10 mouse cellular contexts compared by ENCODE assay signal in genomic region chr4:57720869-57721361, GRCm38 (mm10). TPM values are rescaled to one million over a fixed set of nuclear protein-coding genes. Genes with fewer than 3 reads are reported as not detected.
DNase-seq lines count a peak whose midpoint lies in the region; ATAC-seq and TF ChIP-seq lines count a peak whose summit lies in the region.
"Had no signal": no experiment of that assay in that cellular context is flagged by ENCODE, and none has a peak within 500 bp of the region (broad histone marks: within the 10 kb centered on the region; RNA-seq: fewer than 3 reads in every experiment).

No protein-coding gene starts in this region.

- in situ Hi-C loops in CH12.LX (cut with MboI; ENCODE audit: low pct_ligation_motif_present, low pct_unique_long_range_greater_than_20kb, low sequenced_read_pairs), result no loop called here

- WGBS in heart, postnatal 0 days, result 51% methylated on average over 7 of the region's 7 CpGs

- H3K9ac ChIP-seq in heart, postnatal 0 days (replicated peaks; ENCODE audit: low read depth, low read length), result no peak overlapping the region
- no peak overlapping the region for H3K9ac ChIP-seq in CH12.LX (ENCODE audit: insufficient read depth, low read depth)
- H3K9ac ChIP-seq: lung, embryonic 15.5 days had no signal

- H3K4me1 ChIP-seq in heart, postnatal 0 days (ENCODE audit: control insufficient read depth, insufficient read depth), result 0 out of 2 replicates have a peak, but pooled peaks cover 4% of the 10 kb centered on the region
- H3K4me1 ChIP-seq in CH12.LX (ENCODE audit: control insufficient read depth in 1 of 2, insufficient read depth in 2 of 2), result peaks cover 13 to 50% of the 10 kb centered on the region in 2 experiments

- H3K27me3 ChIP-seq in heart, postnatal 0 days (ENCODE audit: control insufficient read depth, insufficient read depth, low read length), result no peaks in the 10 kb centered on the region
- no peaks in the 10 kb centered on the region for H3K27me3 ChIP-seq in CH12.LX (replicated peaks)
- H3K27me3 ChIP-seq: lung, embryonic 15.5 days had no signal

- DNase-seq in heart, postnatal 0 days (ENCODE audit: low spot score), result no peak
- no peak for DNase-seq in heart, postnatal 10 days
- peak; percentile 69 for DNase-seq in CH12.LX (ENCODE audit: extremely low read depth)
- DNase-seq in embryo, embryonic 11 days, result peak; percentile 62
- peak; percentile 16 to 65 for DNase-seq in lung, postnatal 4 days
- no peak for DNase-seq in left cerebral cortex, adult 9 months (ENCODE audit: low spot score in 2 of 2)
- DNase-seq in gastrocnemius, adult 2 months, result no peak
- DNase-seq in adrenal gland, postnatal 10 days, result no peak

- dilution Hi-C loops in CH12.LX (cut with MboI; ENCODE audit: extremely low pct_ligation_motif_present, extremely low pct_unique_long_range_greater_than_20kb, low sequenced_read_pairs), result no loop called here

- no peak overlapping the region for H3K4me3 ChIP-seq in heart, postnatal 0 days (ENCODE audit: low read depth, low read length)
- H3K4me3 ChIP-seq in CH12.LX (replicated peaks in 1 of 3; ENCODE audit: low read depth in 2 of 3, low read length in 2 of 3, poor library complexity in 1 of 3), result no peak overlapping the region
- H3K4me3 ChIP-seq in gastrocnemius, adult 2 months, result no peak overlapping the region
- H3K4me3 ChIP-seq: lung, embryonic 15.5 days had no signal

- TF ChIP-seq CTCF in heart, postnatal 0 days (IDR thresholded peaks at IDR 0.05; ENCODE audit: low read depth), result no peak
- TF ChIP-seq CTCF in CH12.LX (conservative IDR thresholded peaks at IDR 0.05 in 1 of 2, IDR thresholded peaks at IDR 0.05 in 1 of 2; ENCODE audit: low read depth in 2 of 2, low read length in 2 of 2), result no peak
- no peak for TF ChIP-seq CTCF in gastrocnemius, adult 2 months (IDR thresholded peaks at IDR 0.05)

- no peak overlapping the region for H3K4me2 ChIP-seq in heart, postnatal 0 days (ENCODE audit: low read depth, low read length)
- no peak overlapping the region for H3K4me2 ChIP-seq in CH12.LX (ENCODE audit: insufficient read depth, low read depth, poor library complexity, severe bottlenecking)
- H3K4me2 ChIP-seq: lung, embryonic 15.5 days had no signal

- no peak for ATAC-seq in heart, postnatal 0 days (ENCODE audit: insufficient read depth, low read depth)

- intact Hi-C loops in heart, postnatal 10 days (cut with DNase I), result no loop called here
- intact Hi-C loops in gastrocnemius, adult 2 months (cut with DNase I), result no loop called here

- no peak; the same call in 1 of the 2 replicates for TF ChIP-seq RAD21 in CH12.LX (IDR thresholded peaks at IDR 0.05; ENCODE audit: low read depth, low read length)

- peak overlapping the region; percentile 15; the same call in 1 of the 2 replicates for H3K27ac ChIP-seq in heart, postnatal 0 days (ENCODE audit: low read depth)
- peak overlapping the region; percentile 37; the same call in 1 of the 2 replicates for H3K27ac ChIP-seq in CH12.LX (ENCODE audit: insufficient read depth, low read depth)
- H3K27ac ChIP-seq in gastrocnemius, adult 2 months, result no peak overlapping the region
- H3K27ac ChIP-seq: kidney, postnatal 0 days; lung, embryonic 15.5 days had no signal

- TF ChIP-seq EP300 in heart, postnatal 0 days (IDR thresholded peaks at IDR 0.05; ENCODE audit: low read depth), result no peak
- peak; percentile 47; the same call in 1 of the 2 replicates for TF ChIP-seq EP300 in CH12.LX (IDR thresholded peaks at IDR 0.05; ENCODE audit: low read length)

- no peaks in the 10 kb centered on the region for H3K9me3 ChIP-seq in heart, postnatal 0 days (replicated peaks; ENCODE audit: control insufficient read depth, low read length)
- H3K9me3 ChIP-seq in CH12.LX (replicated peaks; ENCODE audit: low read length), result no peaks in the 10 kb centered on the region
- H3K9me3 ChIP-seq: lung, embryonic 15.5 days had no signal

- TF ChIP-seq POLR2A in CH12.LX (IDR thresholded peaks at IDR 0.05; ENCODE audit: low read depth, low read length), result no peak

- 0 out of 2 replicates have a peak, but pooled peaks cover 4% of the 10 kb centered on the region for H3K36me3 ChIP-seq in heart, postnatal 0 days (replicated peaks; ENCODE audit: control insufficient read depth, insufficient read depth, low read length)
- H3K36me3 ChIP-seq in CH12.LX (replicated peaks in 1 of 2; ENCODE audit: control insufficient read depth in 1 of 2, insufficient read depth in 1 of 2, low read length in 1 of 2), result no peaks in the 10 kb centered on the region
- H3K36me3 ChIP-seq: lung, embryonic 15.5 days had no signal

- H3K79me2 ChIP-seq in CH12.LX (replicated peaks; ENCODE audit: control insufficient read depth, extremely low read depth, insufficient read depth, poor library complexity, severe bottlenecking), result no peaks in the 10 kb centered on the region

TF ChIP-seq in CH12.LX, 34 proteins besides CTCF, POLR2A, EP300 and RAD21:
- TF ChIP-seq TBP (conservative IDR thresholded peaks at IDR 0.05; ENCODE audit: low read depth, low read length) (0 out of 2 replicates have a peak, but pooled peaks have one; percentile 23), ETS1 (conservative IDR thresholded peaks at IDR 0.05; ENCODE audit: low read depth, low read length) (peak; percentile 30; the same call in 1 of the 2 replicates), POLR2AphosphoS2 (IDR thresholded peaks at IDR 0.05; ENCODE audit: low read depth, low read length) (no peak), MYC (IDR thresholded peaks at IDR 0.05; ENCODE audit: low read depth, low read length) (peak; percentile 38; the same call in 1 of the 2 replicates), MAX (IDR thresholded peaks at IDR 0.05; ENCODE audit: low read length) (no peak), TCF12 (IDR thresholded peaks at IDR 0.05; ENCODE audit: low read depth, low read length) (0 out of 2 replicates have a peak, but pooled peaks have one; percentile 12), MAZ (IDR thresholded peaks at IDR 0.05; ENCODE audit: low read depth, low read length) (no peak)

RNA-seq across cellular contexts. Expression of gene Akap2, which starts 3.5 kb away (rescaled TPM):
- 64.1 and 65.5 TPM in 2 replicates for total RNA-seq in heart, postnatal 0 days (2014; rRNA removed; ENCODE audit: low replicate concordance)
- polyA plus RNA-seq in heart, postnatal 0 days (2015; fragmentation: Nextera tagmentation; extraction: Ambion mirVana), result 33.8 and 37.7 TPM in 2 replicates
- 100 to 1,000 TPM; 127 to 141 TPM for total RNA-seq in heart, postnatal 10 days (2021)
- 0.17 and 0.25 TPM in 2 replicates for total RNA-seq in CH12.LX (2012; rRNA removed)
- total RNA-seq in CH12.LX (2014; rRNA removed), result 0.04 TPM in 1 of 2 replicates, not detected in the other
- 0.40 TPM in 1 of 2 replicates, not detected in the other for polyA plus RNA-seq in CH12.LX (2012; ENCODE audit: insufficient read length, low read depth)
- total RNA-seq in gastrocnemius, adult 2 months (2021), result 10 to 100 TPM; 28.3 to 42.6 TPM
- 10 to 100 TPM; 87.7 to 92.0 TPM for total RNA-seq in adrenal gland, postnatal 10 days (2021)

Comparison
In these comparisons a context has a peak if more than half of its experiments do, and no peak if none do; other contexts are left out.
1. DNase-seq: peak in CH12.LX (single experiment), embryo, embryonic 11 days (single experiment) and lung, postnatal 4 days (2 of 2); none in heart, postnatal 0 days (single experiment), heart, postnatal 10 days (0 of 2), left cerebral cortex, adult 9 months (0 of 2), gastrocnemius, adult 2 months (single experiment) and adrenal gland, postnatal 10 days (single experiment).
2. RNA of gene Akap2, which starts 3.5 kb away (total RNA-seq): 127 to 141 TPM in heart, postnatal 10 days, 87.7 to 92.0 TPM in adrenal gland, postnatal 10 days, 64.1 to 65.5 TPM in heart, postnatal 0 days and 28.3 to 42.6 TPM in gastrocnemius, adult 2 months; 0.04 to 0.25 TPM in CH12.LX; every median in the first group is over 10 times any median in the second.